Mouse (Mus musculus) urinary bladder, postnatal 25 days (tissue): ENCODE measurements around the gene Otud3.

ENCODE experiments used
- DNase-seq: peaks from one replicate; pipeline ENCODE4 v3.0.0; 2022; ENCODE audit warnings: low spot score

Gene Otud3

DNA sequence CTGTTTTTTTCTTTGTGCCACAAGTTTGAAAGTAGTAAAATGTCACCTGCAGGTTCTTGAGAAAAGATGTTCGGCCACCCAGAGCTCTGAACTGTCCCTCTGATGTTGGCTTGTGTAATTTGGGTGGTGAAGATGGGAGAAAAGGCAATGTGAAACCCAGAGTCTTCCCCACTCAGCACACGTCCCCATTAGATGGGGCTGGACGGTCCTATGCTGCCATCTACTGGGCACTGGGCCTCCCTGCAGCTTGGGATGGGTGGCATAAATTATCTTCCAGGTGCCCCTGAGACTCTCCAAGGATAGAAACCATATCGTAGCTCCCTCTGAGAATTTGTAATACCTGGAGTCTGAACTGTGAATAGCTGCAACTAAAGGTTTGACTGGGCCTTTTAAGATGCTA, 62.3 kb downstream of the Otud3 start:
- DNase-seq: peak; percentile 72
